Mouse (Mus musculus) cerebellum, postnatal 36 days (tissue): ENCODE data around the gene Cfap97d2.
A peak's percentile ranks its signal among the peaks of the same experiment; 100 is the strongest.

Experiments used
- DNase-seq, 2 experiments: peaks; one replicate each; pipeline ENCODE4 v3.0.0; 2021 to 2022; ENCODE audit warnings: mixed read lengths in 2 of 2

Gene Cfap97d2

DNA sequence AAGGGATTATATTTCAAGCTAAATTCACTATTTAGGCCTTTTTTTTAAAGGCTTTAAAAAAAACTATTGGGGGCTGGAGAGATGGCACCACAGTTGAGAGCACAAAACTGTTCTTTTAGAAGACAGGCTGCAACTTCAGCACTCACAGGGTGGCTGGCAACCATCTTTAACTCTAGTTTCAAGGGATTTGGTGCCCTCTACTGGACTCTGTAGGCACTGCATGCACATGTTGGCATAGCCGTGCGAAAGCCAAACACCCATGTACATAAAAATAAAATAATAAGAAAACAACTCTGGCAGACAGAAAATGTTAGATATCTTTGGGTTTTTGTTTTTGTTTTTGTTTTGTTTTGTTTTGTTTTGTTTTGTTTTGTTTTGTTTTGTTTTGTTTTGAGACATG, 48.0 kb downstream of the Cfap97d2 start:
- DNase-seq = peak; percentile 72 to 81

DNA sequence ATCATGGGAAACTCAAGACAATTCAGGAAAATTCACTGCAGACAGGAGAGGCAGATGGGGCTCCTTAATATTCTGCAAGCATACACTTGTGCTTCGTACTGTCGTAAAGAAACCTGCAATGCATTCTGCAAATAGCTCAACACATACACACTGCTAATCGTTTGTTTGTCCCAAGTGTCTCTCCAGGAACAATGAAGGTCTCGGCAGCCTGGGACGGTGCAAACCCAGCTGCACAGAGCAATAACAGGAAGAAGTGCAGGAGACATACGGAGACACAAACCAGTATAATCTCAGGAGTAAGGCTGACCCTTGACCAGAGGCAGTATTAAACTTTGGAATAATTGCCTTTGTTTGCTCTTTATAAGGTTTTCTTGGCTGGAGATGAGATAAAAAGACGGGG, 50.8 kb downstream of the Cfap97d2 start:
- no peak for DNase-seq

DNA sequence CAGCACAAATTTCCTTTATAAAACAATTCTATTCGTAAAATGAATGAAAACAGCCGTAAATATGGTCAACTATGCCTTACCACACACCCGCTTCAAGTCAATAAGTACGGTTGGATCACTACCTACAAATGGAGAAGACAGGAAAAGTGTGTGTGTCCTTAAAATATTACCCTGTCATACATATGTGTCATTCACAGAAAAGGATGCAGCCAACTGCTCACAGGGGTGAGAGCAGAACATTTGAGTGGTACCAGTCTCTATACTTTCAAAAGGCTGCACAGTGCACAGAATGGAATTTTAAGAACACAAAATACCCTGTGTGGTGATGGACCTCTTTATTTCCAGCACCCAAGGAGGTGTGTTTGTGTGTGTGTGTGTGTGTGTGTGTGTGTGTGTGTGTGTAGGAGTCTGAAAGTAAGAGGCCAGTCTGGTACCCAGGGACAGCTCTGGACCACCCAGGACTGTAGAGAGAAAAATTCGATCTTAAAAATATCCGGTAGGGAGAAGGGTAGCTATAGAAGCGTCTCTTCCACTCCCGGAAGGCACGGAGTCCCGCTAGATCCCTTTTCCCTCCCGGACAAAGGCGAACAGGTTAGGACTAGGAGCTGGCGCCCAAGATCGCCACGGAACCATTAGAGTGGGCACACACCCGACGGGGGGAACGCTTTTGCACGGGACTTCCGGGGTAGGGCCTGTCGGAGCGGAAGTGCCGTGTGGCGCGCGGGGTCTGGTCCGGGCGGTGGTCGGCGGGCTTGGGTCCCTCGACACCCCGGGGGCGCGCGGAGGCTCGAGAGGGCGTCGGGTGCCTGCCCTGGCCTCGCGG, 51.5 kb downstream of the Cfap97d2 start, which contains the start of gene Cdc16:
TSS of gene Cdc16 (plus strand) at position 695 of the 823 bp plus-strand sequence.
- DNase-seq = peak; percentile 91 to 93

DNA sequence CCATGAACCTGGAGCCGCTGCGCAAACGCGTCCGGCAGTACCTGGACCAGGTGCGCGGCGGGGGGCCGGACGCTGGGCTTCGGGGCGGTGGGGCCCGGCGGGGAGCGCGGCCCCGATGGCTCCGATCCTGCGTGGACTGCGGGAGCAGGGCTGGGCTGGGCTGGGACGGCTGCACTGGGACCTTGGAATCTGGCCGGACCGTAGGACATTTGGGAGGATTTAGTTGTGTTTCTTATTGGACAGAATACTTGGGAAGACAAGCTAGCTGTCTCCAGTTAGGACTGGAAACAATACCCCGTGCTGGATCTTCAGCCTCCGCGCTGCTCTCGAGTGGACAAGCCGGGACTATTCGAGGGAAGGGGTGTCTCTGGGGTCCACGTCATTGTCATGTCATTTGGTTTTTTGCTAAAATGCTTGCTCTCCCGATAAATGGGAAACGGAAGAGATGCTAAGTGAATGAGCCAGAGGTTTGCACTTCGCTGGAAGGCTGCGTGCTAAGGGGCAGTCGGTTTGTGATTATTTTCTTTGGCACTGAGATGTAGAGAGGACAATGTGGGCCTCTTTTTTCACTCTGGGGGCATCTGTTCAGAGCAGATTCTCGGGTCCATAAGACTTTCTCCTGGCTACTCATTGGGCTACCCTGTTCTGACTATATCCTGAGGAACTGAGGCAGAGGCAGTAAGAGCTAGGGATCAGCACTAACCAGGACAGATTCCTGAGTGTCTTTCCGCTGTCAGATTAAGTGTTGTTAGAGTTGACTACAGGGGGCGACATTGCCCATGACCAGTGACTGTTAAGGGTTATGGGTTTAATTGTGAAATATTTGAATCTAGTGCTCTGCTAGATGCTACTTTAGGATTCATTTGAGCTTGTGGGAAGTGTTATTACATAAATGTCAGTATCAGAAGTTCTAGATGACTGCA, 52.4 kb downstream of the Cfap97d2 start:
- DNase-seq = peak; percentile 13 to 20

DNA sequence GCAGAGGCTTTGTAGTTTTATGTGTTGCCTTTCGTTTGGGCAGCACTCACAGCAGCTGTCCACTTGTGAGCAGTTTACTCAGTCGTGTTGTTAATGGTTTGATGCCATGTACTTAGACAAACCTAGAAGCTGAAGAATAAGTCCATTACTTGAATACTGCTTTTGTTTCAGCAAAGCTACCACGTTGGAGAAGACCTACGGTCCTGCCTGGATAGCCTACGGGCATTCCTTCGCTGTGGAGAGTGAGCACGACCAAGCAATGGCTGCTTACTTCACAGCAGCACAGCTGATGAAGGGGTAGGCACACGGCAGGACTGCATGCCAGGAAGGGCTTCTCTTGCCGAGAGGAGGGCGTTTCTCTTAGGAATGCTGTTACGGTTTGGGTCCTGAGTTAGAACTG, 63.5 kb downstream of the Cfap97d2 start:
- DNase-seq = no peak

DNA sequence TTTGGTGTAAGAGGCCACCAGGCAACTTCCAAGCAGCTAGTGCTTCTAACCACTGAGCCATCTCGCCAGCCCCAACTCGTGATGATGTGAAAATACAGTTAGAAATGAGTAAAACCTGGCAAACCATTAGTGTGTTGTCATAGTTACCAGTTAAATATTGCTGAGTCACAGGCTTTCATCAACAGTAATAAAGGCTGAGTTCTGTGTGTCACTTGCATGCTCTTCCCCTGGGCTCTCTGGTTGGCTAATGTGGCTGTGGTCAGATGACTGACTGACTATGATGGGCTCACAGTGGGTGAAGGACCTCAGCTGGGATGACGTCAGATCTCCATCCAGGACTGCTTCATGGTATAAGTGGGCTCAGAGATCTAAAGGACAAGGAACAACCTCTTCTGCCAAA, 74.8 kb downstream of the Cfap97d2 start:
- DNase-seq = no peak

DNA sequence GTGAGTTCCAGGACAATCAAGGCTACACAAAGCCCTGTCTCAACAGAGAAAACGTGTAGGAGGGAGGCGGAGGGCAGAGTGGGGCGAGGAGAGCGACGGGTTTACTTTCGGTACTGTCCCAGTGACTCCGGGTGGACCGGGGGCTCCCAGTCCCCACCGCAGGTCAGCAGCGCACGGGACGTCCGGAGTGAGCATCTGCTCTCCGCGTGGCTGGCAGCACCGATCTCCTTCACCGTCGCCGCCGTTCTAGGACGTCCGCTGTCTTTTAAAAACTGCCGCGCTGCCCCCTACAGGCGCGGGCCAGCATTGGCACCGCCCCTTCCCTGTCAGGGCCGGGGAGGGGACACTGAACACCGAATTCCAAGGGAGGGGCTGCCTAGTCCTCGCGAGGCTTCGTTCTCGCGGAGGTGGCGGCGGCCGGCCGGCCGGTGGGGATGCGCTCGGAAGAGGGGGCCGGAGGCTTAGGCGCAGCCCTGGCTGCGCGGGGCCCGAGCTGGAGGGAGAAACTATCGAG, 79.6 kb downstream of the Cfap97d2 start, which contains the start of gene Upf3a:
TSS of gene Upf3a (plus strand) at position 366 of the 514 bp plus-strand sequence.
- DNase-seq = peak; percentile 83 to 88

DNA sequence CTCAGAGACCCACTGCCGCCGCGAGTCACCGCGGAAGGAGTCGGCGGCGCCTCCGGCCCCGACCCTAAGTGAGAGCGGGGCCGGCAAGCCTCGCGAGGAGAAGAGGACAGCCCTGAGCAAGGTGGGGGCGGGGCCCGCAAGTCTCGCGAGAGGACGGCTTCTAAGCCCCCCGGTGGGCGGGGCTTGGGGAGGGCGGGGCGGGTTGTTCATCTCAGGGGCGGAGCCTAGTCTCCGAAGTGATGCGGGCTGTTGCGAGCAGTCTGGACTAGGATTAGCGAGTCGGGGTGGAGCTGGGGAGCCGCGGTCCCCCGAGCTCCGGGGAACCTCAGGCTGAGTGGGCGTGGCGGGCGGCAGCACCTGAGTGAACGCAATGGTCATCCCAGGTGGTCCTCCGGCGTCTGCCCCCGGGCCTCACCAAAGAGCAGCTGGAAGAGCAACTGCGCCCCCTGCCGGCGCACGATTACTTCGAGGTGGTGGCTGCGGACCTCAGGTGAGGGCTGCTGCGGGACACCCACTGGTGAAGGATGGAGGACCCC, 80.1 kb downstream of the Cfap97d2 start:
- peak; percentile 97 to 99 for DNase-seq

DNA sequence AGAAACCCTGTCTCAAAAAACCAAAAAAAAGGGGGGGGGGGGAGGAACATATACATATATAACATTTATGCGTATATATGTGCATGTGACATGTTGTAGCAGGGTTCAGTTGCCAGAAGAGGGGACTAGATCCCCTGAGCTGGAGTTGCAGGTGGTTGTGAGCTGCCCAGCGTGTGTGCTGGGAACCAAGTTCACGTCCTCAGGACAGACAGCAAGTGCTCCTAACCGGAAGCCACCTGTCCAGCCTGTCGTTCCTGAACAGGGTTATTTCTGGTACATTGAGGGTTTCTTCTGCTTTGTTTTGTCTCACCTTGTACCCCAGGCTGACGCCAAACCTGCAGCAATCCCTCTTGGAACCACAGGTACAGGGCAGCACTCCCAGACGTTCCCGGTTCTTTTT, 83.9 kb downstream of the Cfap97d2 start:
- DNase-seq = no peak
